Mouse (Mus musculus) embryonic facial prominence, embryonic 13.5 days (tissue): ENCODE measurements around the gene Sap25. TPM values are rescaled to one million over a fixed set of nuclear protein-coding genes. Genes with fewer than 3 reads are reported as not detected.
"Not testable (repeated sequence)": the region's sequence is repeated elsewhere in the genome, so short reads cannot be mapped to it uniquely, and the experiment has no call there.

ENCODE experiments used
- ATAC-seq: fragments of 200-750 bp; cut with Nextera tagmentation; 2 replicates; pipeline ENCODE4 v1.8.0; 2017; ENCODE audit warnings: low read depth; ENCODE audit not compliant: insufficient number of reproducible peaks, insufficient read depth, low FRiP score, low TSS enrichment
- H3K27ac ChIP-seq: fragments of 300-500 bp; sonication (generic); 2 replicates; pipeline ENCODE4 v1.5.1; 2015; ENCODE audit warnings: moderate library complexity, mild to moderate bottlenecking, inconsistent platforms
- H3K27me3 ChIP-seq: fragments of 300-500 bp; sonication (generic); 2 replicates; pipeline ENCODE4 v1.6.1; 2015; ENCODE audit warnings: mild to moderate bottlenecking, inconsistent platforms
- H3K36me3 ChIP-seq: fragments of 300-500 bp; sonication (generic); 2 replicates; pipeline ENCODE4 v1.6.1; 2015; ENCODE audit warnings: mild to moderate bottlenecking, inconsistent platforms
- H3K4me1 ChIP-seq: fragments of 300-500 bp; sonication (generic); 2 replicates; pipeline ENCODE4 v1.6.1; 2015; ENCODE audit warnings: inconsistent platforms
- H3K4me2 ChIP-seq: fragments of 300-500 bp; sonication (generic); 2 replicates; pipeline ENCODE4 v1.6.1; 2015; ENCODE audit warnings: moderate library complexity, mild to moderate bottlenecking, inconsistent platforms
- H3K4me3 ChIP-seq: fragments of 300-500 bp; sonication (generic); 2 replicates; pipeline ENCODE4 v1.5.1; 2015; ENCODE audit warnings: mild to moderate bottlenecking, inconsistent platforms
- H3K9ac ChIP-seq: fragments of 300-500 bp; sonication (generic); 2 replicates; pipeline ENCODE4 v1.6.1; 2015; ENCODE audit warnings: mild to moderate bottlenecking, inconsistent platforms
- H3K9me3 ChIP-seq: fragments of 300-500 bp; sonication (generic); 2 replicates; pipeline ENCODE4 v1.6.1; 2016; ENCODE audit warnings: inconsistent platforms
- WGBS: fragments of 180-500 bp; shearing (Covaris S2); methylation state at CpG from one replicate; pipeline ENCODE4 v1.1.7; 2015; ENCODE audit warnings: mixed read lengths; 5-methylcytosine and 5-hydroxymethylcytosine counted together
- polyA plus RNA-seq: library from polyadenylated mRNA; unstranded; fragments of >200 nt; fragmentation: Nextera tagmentation; extraction: Ambion mirVana; gene quantifications from 2 replicates; pipeline ENCODE4 v1.2.1, GENCODE M21; 2015

The Sap25 gene
- polyA plus RNA-seq, 1 experiment from 2014 or later = 7.0 TPM

DNA sequence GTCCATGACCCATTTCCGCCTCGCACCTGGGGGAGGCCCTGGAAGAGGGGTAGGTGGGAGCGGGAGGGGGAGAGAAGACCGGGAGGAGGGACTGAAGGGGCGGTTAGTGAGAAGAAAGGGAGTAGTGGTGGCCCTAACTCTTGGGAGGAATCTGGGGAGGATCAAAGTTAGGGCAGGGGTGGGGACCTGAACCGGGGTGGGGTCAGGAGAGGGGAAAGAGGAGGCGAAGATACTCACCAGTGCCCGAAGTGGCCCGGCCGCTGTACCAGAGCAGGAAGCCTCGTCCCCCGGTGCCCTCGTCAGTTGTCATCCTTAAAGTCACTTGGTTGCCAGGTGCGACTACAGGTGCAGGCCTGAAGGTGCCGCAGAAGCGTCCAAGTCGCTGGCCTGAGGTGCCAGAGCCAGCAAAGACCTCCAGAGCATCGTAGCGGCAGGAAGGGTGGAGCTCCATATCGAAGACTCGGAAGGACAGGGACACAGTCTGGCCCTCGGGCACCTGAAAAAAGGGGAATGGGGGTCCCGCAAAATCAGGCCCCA is 32.4 kb upstream of the Sap25 start:
- WGBS = 14% methylated on average over 23 of the region's 23 CpGs
- Histone ChIP-seq H3K4me1 (peaks cover 68% of the 10 kb centered on the region), H3K36me3 (peaks cover 40% of the 10 kb centered on the region), H3K4me2 (peak overlapping the region; percentile 72), H3K27me3 (no peaks in the 10 kb centered on the region), H3K4me3 (peak overlapping the region; percentile 43), H3K27ac (peak overlapping the region; percentile 99), H3K9ac (peak overlapping the region; percentile 70), H3K9me3 (no peaks in the 10 kb centered on the region)
- ATAC-seq = no peak

DNA sequence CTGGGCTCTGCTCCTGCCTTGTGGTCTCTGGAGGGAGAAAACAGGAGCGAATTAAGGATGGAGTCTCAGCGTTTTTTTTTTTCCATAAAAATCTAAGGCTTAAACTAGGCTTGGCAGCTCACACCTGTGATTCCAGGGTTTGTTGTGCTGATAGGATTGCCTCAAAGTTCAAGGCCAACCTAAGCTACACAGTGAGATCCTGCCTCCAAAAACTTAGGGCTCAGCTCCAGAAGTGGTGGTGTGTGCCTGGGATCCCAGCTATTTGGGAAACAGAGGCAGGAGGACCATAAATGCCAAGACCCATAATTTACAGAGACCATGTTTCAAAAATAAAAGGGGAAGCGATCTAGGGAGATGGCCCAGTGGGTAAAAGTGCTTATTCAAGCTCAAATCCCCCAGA is 31.8 kb upstream of the Sap25 start:
- Histone ChIP-seq H3K27ac (peak overlapping the region; percentile 99), H3K9ac (peak overlapping the region; percentile 70; the same call in 1 of the 2 replicates), H3K36me3 (peaks cover 34% of the 10 kb centered on the region), H3K27me3 (no peaks in the 10 kb centered on the region), H3K4me1 (peaks cover 64% of the 10 kb centered on the region), H3K4me2 (peak overlapping the region; percentile 72), H3K4me3 (peak overlapping the region; percentile 43), H3K9me3 (no peaks in the 10 kb centered on the region)
- WGBS = 45% methylated on average over 3 of the region's 3 CpGs
- no peak for ATAC-seq

DNA sequence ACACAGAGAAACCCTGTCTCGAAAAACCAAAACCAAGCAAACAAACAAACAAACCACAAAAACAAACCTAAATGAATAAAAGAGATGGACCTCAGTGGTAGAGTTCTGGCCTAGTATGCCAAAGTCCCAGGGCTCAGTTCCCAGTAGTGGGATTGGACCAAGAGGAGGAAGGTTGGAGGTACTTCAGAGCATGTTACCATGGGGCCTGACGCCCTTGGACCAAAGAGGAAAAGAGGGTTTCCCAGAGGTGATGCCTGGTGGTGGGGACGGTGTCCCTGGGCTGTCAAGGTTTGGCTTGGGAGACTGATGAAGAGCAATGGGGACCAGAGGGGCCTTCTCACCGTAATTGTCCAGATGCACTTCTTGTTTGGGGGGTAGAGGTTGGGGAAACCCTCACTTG is 31.1 kb upstream of the Sap25 start:
- peak overlapping the region; percentile 43 for H3K4me3 ChIP-seq
- H3K9me3 ChIP-seq = no peaks in the 10 kb centered on the region
- no peaks in the 10 kb centered on the region for H3K27me3 ChIP-seq
- peak overlapping the region; percentile 68 for H3K9ac ChIP-seq
- ATAC-seq = no peak
- WGBS = 39% methylated on average over 4 of the region's 4 CpGs
- peaks cover 30% of the 10 kb centered on the region for H3K36me3 ChIP-seq
- H3K4me2 ChIP-seq = peak overlapping the region; percentile 72
- H3K4me1 ChIP-seq = peaks cover 64% of the 10 kb centered on the region
- peak overlapping the region; percentile 99 for H3K27ac ChIP-seq

DNA sequence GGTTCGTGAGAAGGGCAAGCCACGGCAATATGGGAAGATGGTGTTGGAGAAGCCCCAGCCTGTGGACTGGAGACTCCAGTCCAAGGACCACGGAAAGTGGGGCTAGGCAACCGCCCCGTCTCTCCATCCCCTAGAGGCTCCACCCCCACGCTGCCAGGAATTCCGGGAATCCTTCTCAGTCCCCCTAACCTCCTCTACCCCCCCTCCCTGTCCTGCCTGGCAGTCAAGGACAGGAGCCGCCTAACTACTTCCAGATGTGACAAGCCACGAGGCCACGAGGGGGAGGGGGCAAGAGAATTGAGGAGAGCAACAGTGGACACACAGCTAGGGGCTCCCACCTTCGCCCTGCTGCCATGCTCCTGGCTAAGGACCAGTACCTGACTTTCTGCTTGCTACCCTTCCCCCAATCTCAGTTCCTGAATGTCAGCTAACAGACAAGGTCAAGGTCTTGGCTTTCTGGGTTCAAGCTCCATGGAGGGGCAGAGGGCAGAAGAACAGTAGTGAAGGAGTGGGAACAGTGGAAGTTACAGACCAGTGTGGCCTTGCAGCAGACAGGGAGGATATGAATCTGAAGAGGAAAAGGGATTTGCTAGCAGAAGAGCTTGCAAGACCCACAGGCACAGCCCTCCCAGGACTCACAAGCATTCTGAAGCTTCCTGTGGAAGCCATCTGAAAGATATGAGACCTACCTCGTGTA is 30.4 kb upstream of the Sap25 start:
- Histone ChIP-seq H3K4me2 (peak overlapping the region; percentile 72), H3K27ac (peak overlapping the region; percentile 99), H3K27me3 (no peaks in the 10 kb centered on the region), H3K36me3 (peaks cover 24% of the 10 kb centered on the region), H3K4me3 (peak overlapping the region; percentile 43), H3K4me1 (peaks cover 64% of the 10 kb centered on the region), H3K9ac (peak overlapping the region; percentile 68), H3K9me3 (no peaks in the 10 kb centered on the region)
- peak; percentile 56; the same call in 1 of the 2 replicates for ATAC-seq
- WGBS = 3% methylated on average over 12 of the region's 12 CpGs

DNA sequence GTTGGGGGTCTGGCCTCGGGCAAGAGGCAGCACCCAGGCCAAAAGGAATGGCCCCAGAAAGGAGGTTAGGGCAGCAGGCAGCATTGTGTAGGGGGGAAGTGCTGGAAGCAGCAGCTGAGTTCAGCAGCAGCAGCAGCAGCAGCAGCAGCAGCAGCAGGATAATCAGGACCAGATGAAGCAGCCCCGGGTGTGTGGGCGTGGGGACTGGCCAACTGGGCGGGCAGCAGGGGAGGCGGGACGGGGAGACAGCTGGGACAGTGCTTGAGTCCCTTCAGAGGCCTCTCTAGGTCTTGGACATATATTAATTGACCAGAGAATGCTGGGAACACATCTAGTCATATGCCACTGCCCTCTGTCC is 29.9 kb upstream of the Sap25 start:
- ATAC-seq = peak; percentile 53
- Histone ChIP-seq H3K9me3 (no peaks in the 10 kb centered on the region), H3K4me3 (peak overlapping the region; percentile 43), H3K4me2 (peak overlapping the region; percentile 72), H3K4me1 (peaks cover 64% of the 10 kb centered on the region), H3K36me3 (peaks cover 18% of the 10 kb centered on the region), H3K27ac (peak overlapping the region; percentile 99), H3K27me3 (no peaks in the 10 kb centered on the region), H3K9ac (peak overlapping the region; percentile 68)
- 0% methylated on average over 6 of the region's 6 CpGs for WGBS

DNA sequence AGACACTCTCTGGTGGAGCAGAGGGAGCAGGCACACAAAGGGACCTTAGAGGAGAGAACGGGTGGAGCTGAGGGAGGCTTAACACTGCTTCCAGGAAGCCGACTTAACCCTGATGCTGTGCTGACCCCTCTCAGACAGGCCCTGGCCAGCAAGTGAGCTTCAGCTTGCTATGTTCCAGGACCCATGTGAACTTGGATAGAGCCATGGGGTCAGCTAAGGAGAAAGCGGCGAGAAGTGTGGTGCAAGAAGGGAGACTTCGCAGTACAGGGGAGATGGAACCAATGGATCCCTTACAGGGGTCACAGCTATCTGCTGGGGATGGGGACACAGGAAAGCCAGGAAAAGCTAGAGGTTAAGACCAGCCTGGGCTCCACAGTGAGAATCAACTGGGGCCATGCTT is 28.1 kb upstream of the Sap25 start:
- peak overlapping the region; percentile 21; the same call in 1 of the 2 replicates for H3K9ac ChIP-seq
- H3K27ac ChIP-seq = peak overlapping the region; percentile 99; the same call in 1 of the 2 replicates
- no peak overlapping the region for H3K4me3 ChIP-seq
- no peaks in the 10 kb centered on the region for H3K36me3 ChIP-seq
- ATAC-seq = no peak
- H3K27me3 ChIP-seq = no peaks in the 10 kb centered on the region
- H3K9me3 ChIP-seq = no peaks in the 10 kb centered on the region
- H3K4me2 ChIP-seq = no peak overlapping the region
- WGBS = 64% methylated on average over 5 of the region's 5 CpGs
- peaks cover 57% of the 10 kb centered on the region for H3K4me1 ChIP-seq

GRCm38 (mm10) chr5:137613550-137613949 is 27.6 kb upstream of the Sap25 start, which contains the start of gene Pcolce:
Gene Pcolce, minus strand, starts transcription at chr5:137613784.
- H3K4me3 ChIP-seq = no peak within 1 kb of the TSS
- no peak for ATAC-seq
- H3K27ac ChIP-seq = peak within 1 kb of the TSS; percentile 99; the same call in 1 of the 2 replicates
- no peaks in the 10 kb centered on the region for H3K27me3 ChIP-seq
- no peaks in the 10 kb centered on the region for H3K36me3 ChIP-seq
- H3K4me2 ChIP-seq = no peak within 1 kb of the TSS
- peak within 1 kb of the TSS; percentile 21 for H3K9ac ChIP-seq
- peaks cover 53% of the 10 kb centered on the region for H3K4me1 ChIP-seq
- WGBS = 42% methylated on average over 11 of the region's 11 CpGs
- H3K9me3 ChIP-seq = no peaks in the 10 kb centered on the region

DNA sequence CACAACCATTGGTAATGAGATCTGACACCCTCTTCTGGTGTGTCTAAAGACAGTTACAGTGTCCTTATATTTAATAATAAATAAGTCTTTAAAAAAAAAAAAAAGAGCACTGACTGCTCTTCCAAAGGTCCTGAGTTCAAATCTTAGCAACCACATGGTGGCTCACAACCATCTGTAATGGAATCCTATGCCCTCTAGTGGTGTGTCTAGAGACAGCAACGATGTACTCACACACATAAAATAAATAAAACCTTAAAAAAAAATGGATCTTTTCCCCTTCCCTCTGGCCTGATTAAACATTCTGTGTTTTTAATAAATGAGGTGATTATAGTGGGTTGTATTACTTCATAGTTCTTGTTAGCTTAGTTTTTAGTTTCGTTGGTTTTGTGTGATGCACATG is 26.2 kb upstream of the Sap25 start:
- not testable (repeated sequence) for H3K9me3 ChIP-seq, H3K4me3 ChIP-seq, H3K27ac ChIP-seq, H3K9ac ChIP-seq, ATAC-seq, H3K36me3 ChIP-seq, H3K27me3 ChIP-seq, H3K4me2 ChIP-seq
- 85% methylated on average over 2 of the region's 2 CpGs for WGBS
- H3K4me1 ChIP-seq = peaks cover 39% of the 10 kb centered on the region

DNA sequence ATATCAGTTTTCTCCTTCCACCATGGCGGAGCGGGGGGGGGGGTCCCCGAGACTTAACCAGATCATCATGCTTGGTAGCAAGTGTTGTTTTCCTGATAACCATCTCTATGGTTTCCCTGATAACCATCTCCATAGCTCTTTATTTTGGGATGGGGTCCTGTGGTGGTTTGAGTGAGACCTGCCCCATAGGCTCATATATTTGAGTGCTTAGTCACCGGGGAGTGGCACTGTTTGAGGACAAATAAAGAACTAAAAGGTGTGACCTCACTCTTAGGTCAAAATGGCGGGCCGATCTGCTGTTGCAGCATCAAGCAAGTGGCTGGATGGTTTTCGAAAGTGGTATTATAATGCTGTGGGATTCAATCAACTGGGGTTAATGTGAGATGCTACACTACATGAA is 25.8 kb upstream of the Sap25 start:
- WGBS = 85% methylated on average over 7 of the region's 7 CpGs
- H3K36me3 ChIP-seq = no peaks in the 10 kb centered on the region
- no peaks in the 10 kb centered on the region for H3K27me3 ChIP-seq
- ATAC-seq = no peak
- no peaks in the 10 kb centered on the region for H3K9me3 ChIP-seq
- H3K9ac ChIP-seq = no peak overlapping the region
- H3K4me1 ChIP-seq = peaks cover 35% of the 10 kb centered on the region
- no peak overlapping the region for H3K4me3 ChIP-seq
- no peak overlapping the region for H3K27ac ChIP-seq
- no peak overlapping the region for H3K4me2 ChIP-seq

- H3K4me3 ChIP-seq = no peak overlapping the region
- H3K27ac ChIP-seq = no peak overlapping the region
- no peaks in the 10 kb centered on the region for H3K36me3 ChIP-seq
- ATAC-seq = no peak
- H3K9ac ChIP-seq = no peak overlapping the region
- H3K27me3 ChIP-seq = no peaks in the 10 kb centered on the region
- 82% methylated on average over 11 of the region's 11 CpGs for WGBS
- H3K4me1 ChIP-seq = peaks cover 10% of the 10 kb centered on the region; the same call in 1 of the 2 replicates
- no peaks in the 10 kb centered on the region for H3K9me3 ChIP-seq
- no peak overlapping the region for H3K4me2 ChIP-seq
Observed at GRCm38 (mm10) chr5:137623937-137624530, 17.1 kb upstream of the Sap25 start.

DNA sequence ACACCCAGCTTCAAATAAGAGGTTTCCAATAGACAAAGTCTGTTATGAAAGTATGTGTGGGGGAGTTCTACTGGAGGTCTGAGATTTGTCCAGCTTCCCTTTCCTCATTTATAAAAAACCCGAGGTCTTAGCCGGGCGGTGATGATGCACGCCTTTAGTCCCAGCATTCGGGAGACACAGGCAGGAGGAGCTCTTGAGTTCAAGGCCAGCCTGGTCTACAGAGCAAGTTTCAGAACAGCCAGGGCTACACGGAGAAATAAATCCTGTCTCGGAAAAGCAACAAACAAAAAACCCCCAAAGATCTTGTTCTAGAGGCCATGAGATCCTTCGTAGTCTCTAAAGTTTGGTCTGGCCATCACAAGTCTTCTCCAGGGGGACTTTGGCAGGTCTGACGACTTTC is 13.1 kb upstream of the Sap25 start:
- Histone ChIP-seq H3K4me3 (peak overlapping the region; percentile 94), H3K27ac (peak overlapping the region; percentile 89), H3K9ac (peak overlapping the region; percentile 72), H3K9me3 (no peaks in the 10 kb centered on the region), H3K27me3 (no peaks in the 10 kb centered on the region), H3K36me3 (peaks cover 7% of the 10 kb centered on the region; the same call in 1 of the 2 replicates), H3K4me2 (peak overlapping the region; percentile 73), H3K4me1 (peaks cover 42% of the 10 kb centered on the region)
- no peak for ATAC-seq
- WGBS = 3% methylated on average over 9 of the region's 9 CpGs
